Mouse (Mus musculus): ENCODE results near the gene Gm21693.
"Not testable (repeated sequence)": the region's sequence is repeated elsewhere in the genome, so short reads cannot be mapped to it uniquely, and the experiment has no call there.

Gene Gm21693

GRCm38 (mm10) chrY:3345229-3345628 is at the start of gene Gm21693:
Gm21693 (minus strand) TSS chrY:3345329.
- DNase-seq (ENCODE audit: low spot score), result not testable (repeated sequence)

DNA sequence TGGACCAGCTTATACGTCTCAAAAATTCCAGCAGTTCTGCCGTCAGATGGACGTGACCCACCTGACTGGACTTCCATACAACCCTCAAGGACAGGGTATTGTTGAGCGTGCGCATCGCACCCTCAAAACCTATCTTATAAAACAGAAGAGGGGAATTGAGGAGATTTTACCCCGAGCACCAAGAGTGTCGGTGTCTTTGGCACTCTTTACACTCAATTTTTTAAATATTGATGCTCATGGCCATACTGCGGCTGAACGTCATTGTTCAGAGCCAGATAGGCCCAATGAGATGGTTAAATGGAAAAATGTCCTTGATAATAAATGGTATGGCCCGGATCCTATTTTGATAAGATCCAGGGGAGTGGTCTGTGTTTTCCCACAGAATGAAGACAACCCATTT is 4.5 kb downstream of the Gm21693 start:
- not testable (repeated sequence) for DNase-seq (ENCODE audit: low spot score)

DNA sequence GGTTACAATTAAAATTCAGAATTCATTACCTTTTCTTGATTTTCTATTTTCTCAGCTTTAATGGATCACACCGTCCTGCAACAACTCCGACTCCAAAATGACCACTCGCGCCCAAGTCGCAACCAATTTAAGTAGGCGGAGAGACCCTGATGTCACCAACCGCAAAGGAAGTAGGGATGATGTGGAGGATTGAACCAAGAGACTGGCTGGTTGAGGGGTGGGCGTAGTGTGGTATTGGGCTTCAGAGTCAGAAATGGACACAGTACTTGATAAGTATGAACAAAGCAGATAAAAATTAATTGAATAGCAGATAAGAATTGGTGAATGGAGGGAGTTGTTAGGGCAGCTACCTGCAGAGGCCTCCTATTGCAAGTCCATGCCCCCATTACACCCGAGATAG is 38.8 kb downstream of the Gm21693 start, which contains the start of gene Gm21677:
Gene Gm21677, minus strand, starts transcription at position 101 of the 400 bp plus-strand sequence.
- DNase-seq (ENCODE audit: low spot score), result not testable (repeated sequence)

All from testis, postnatal 14 days (tissue).